Mouse (Mus musculus) retina, postnatal 1 day (tissue): ENCODE data around the gene Wasf2.

Source experiments
- DNase-seq: peaks from one replicate; pipeline ENCODE4 v3.0.0-alpha.2; 2012

The Wasf2 gene

GRCm38 (mm10) chr4:133101751-133102150 is 28.6 kb upstream of the Wasf2 start:
- no peak for DNase-seq

- peak; percentile 24 for DNase-seq
Observed at GRCm38 (mm10) chr4:133103525-133104193, 26.6 kb upstream of the Wasf2 start.

- no peak for DNase-seq
Observed at GRCm38 (mm10) chr4:133104194-133104569, 26.1 kb upstream of the Wasf2 start.

GRCm38 (mm10) chr4:133106691-133107090 is 23.6 kb upstream of the Wasf2 start:
- no peak for DNase-seq

GRCm38 (mm10) chr4:133107788-133108281 is 22.5 kb upstream of the Wasf2 start:
- no peak for DNase-seq

GRCm38 (mm10) chr4:133108481-133109334 is 21.6 kb upstream of the Wasf2 start:
- DNase-seq: no peak

- DNase-seq: no peak
Observed at GRCm38 (mm10) chr4:133109335-133109801, 20.9 kb upstream of the Wasf2 start.

GRCm38 (mm10) chr4:133112175-133112838 is 18.0 kb upstream of the Wasf2 start:
- DNase-seq: no peak

- DNase-seq: no peak
Observed at GRCm38 (mm10) chr4:133113351-133113882, 16.9 kb upstream of the Wasf2 start.

- no peak for DNase-seq
Observed at GRCm38 (mm10) chr4:133114762-133115161, 15.5 kb upstream of the Wasf2 start.

GRCm38 (mm10) chr4:133115721-133116429 is 14.4 kb upstream of the Wasf2 start:
- DNase-seq: no peak

GRCm38 (mm10) chr4:133116756-133117470 is 13.4 kb upstream of the Wasf2 start:
- DNase-seq: no peak

GRCm38 (mm10) chr4:133117556-133118411 is 12.5 kb upstream of the Wasf2 start:
- DNase-seq: peak; percentile 23

- DNase-seq: no peak
Observed at GRCm38 (mm10) chr4:133118775-133119375, 11.4 kb upstream of the Wasf2 start.

- no peak for DNase-seq
Observed at GRCm38 (mm10) chr4:133119579-133119978, 10.7 kb upstream of the Wasf2 start.

GRCm38 (mm10) chr4:133120833-133121321 is 9.4 kb upstream of the Wasf2 start:
- DNase-seq: peak; percentile 57

GRCm38 (mm10) chr4:133121416-133121815 is 8.9 kb upstream of the Wasf2 start:
- DNase-seq: no peak

- DNase-seq: no peak
Observed at GRCm38 (mm10) chr4:133121974-133122637, 8.2 kb upstream of the Wasf2 start.

- no peak for DNase-seq
Observed at GRCm38 (mm10) chr4:133127079-133127478, 3.2 kb upstream of the Wasf2 start.

- DNase-seq: no peak
Observed at GRCm38 (mm10) chr4:133127894-133128293, 2.4 kb upstream of the Wasf2 start.
